Mouse (Mus musculus): ENCODE measurements around the gene Rbbp4.

DNA sequence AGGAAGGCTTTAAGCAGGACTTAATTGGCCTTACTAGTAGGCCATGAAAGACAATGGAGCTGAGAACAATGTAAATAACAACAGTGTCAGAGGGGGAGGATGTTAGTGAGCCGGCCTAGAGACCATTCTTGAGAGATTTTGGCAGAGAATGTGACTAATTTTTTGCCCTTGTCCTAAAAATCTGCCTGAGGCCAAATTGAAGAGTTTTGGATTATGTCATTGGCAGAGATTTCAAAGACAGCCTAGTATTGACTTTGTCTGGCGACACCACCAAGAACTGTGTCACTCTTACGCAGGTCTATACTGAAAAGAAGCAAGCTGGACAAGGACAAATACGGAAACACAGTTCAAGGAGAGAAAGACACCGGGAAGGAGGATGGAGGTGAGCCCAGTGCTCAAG, 27.6 kb upstream of the Rbbp4 start:
- no peak for TF ChIP-seq CTCF (IDR thresholded peaks at IDR 0.05; ENCODE audit: borderline replicate concordance, control insufficient read depth, extremely low read depth, insufficient read depth, low read length, poor library complexity)
- TF ChIP-seq POLR2A (IDR thresholded peaks at IDR 0.05; ENCODE audit: control insufficient read depth, extremely low read depth, insufficient read depth, low read length, poor library complexity): no peak
